Mouse (Mus musculus) kidney, embryonic 15.5 days (tissue): ENCODE results near the gene Alg2. TPM values are rescaled to one million over a fixed set of nuclear protein-coding genes. Genes with fewer than 3 reads are reported as not detected.
A peak's percentile ranks its signal among the peaks of the same experiment; 100 is the strongest.

ENCODE experiments used
- ATAC-seq: fragments of 200-750 bp; cut with Nextera tagmentation; replicated peaks from 2 replicates; pipeline ENCODE4 v1.8.0; 2017; ENCODE audit warnings: moderate TSS enrichment; ENCODE audit not compliant: low FRiP score
- H3K27ac ChIP-seq: fragments of 300-500 bp; sonication (generic); 2 replicates; pipeline ENCODE4 v1.5.1; 2015; ENCODE audit warnings: mild to moderate bottlenecking, inconsistent platforms
- H3K27me3 ChIP-seq: fragments of 300-500 bp; sonication (generic); 2 replicates; pipeline ENCODE4 v1.6.1; 2015; ENCODE audit warnings: inconsistent platforms
- H3K36me3 ChIP-seq: fragments of 300-500 bp; sonication (generic); 2 replicates; pipeline ENCODE4 v1.6.1; 2015; ENCODE audit warnings: inconsistent platforms
- H3K4me1 ChIP-seq: fragments of 300-500 bp; sonication (generic); 2 replicates; pipeline ENCODE4 v1.6.1; 2015; ENCODE audit warnings: inconsistent platforms
- H3K4me2 ChIP-seq: fragments of 300-500 bp; sonication (generic); 2 replicates; pipeline ENCODE4 v1.6.1; 2015; ENCODE audit warnings: moderate library complexity, mild to moderate bottlenecking, inconsistent platforms
- H3K4me3 ChIP-seq: fragments of 300-500 bp; sonication (generic); replicated peaks from 2 replicates; pipeline ENCODE4 v1.5.1; 2015; ENCODE audit warnings: mild to moderate bottlenecking, inconsistent platforms
- H3K9ac ChIP-seq: fragments of 300-500 bp; sonication (generic); 2 replicates; pipeline ENCODE4 v1.6.1; 2015; ENCODE audit warnings: mild to moderate bottlenecking, inconsistent platforms
- H3K9me3 ChIP-seq: fragments of 300-500 bp; sonication (generic); replicated peaks from 2 replicates; pipeline ENCODE4 v1.6.1; 2016; ENCODE audit warnings: inconsistent platforms
- WGBS: fragments of 180-500 bp; shearing (Covaris S2); methylation state at CpG from one replicate; pipeline ENCODE4 v1.1.7; 2015; ENCODE audit warnings: mixed read lengths; 5-methylcytosine and 5-hydroxymethylcytosine counted together
- polyA plus RNA-seq: library from polyadenylated mRNA; unstranded; fragments of >200 nt; fragmentation: Nextera tagmentation; extraction: Ambion mirVana; gene quantifications from 2 replicates; pipeline ENCODE4 v1.2.1, GENCODE M21; 2015

Alg2 gene
- polyA plus RNA-seq = 66.1 and 72.1 TPM in 2 replicates

GRCm38 (mm10) chr4:47473968-47474729 is at the start of gene Alg2, which contains the start of gene Sec61b:
Gene Alg2 (minus strand): TSS chr4:47474333.
Gene Sec61b (plus strand): TSS chr4:47474658.
- peaks cover 66% of the 10 kb centered on the region for H3K36me3 ChIP-seq
- under 1% methylated on average over 58 of the region's 58 CpGs for WGBS
- no peaks in the 10 kb centered on the region for H3K27me3 ChIP-seq
- peak within 1 kb of the TSS; percentile 95 for H3K4me3 ChIP-seq
- H3K4me2 ChIP-seq = peak within 1 kb of the TSS; percentile 73
- peak; percentile 97 for ATAC-seq
- H3K9ac ChIP-seq = peak within 1 kb of the TSS; percentile 90
- H3K27ac ChIP-seq = peak within 1 kb of the TSS; percentile 99
- H3K9me3 ChIP-seq = no peaks in the 10 kb centered on the region; the same call in 1 of the 2 replicates
- H3K4me1 ChIP-seq = peaks cover 25% of the 10 kb centered on the region

GRCm38 (mm10) chr4:47521884-47522605 is 47.9 kb upstream of the Alg2 start:
- 83% methylated on average over 6 of the region's 6 CpGs for WGBS
- no peaks in the 10 kb centered on the region for H3K27me3 ChIP-seq
- no peaks in the 10 kb centered on the region for H3K4me1 ChIP-seq
- H3K9me3 ChIP-seq = no peaks in the 10 kb centered on the region
- H3K4me2 ChIP-seq = no peak overlapping the region
- H3K9ac ChIP-seq = no peak overlapping the region
- no peak for ATAC-seq
- H3K4me3 ChIP-seq = no peak overlapping the region
- H3K27ac ChIP-seq = no peak overlapping the region
- no peaks in the 10 kb centered on the region for H3K36me3 ChIP-seq

- H3K9me3 ChIP-seq = no peaks in the 10 kb centered on the region
- H3K4me2 ChIP-seq = no peak overlapping the region
- ATAC-seq = no peak
- WGBS = 43% methylated on average over 4 of the region's 4 CpGs
- no peak overlapping the region for H3K9ac ChIP-seq
- H3K4me3 ChIP-seq = no peak overlapping the region
- no peaks in the 10 kb centered on the region for H3K36me3 ChIP-seq
- no peak overlapping the region for H3K27ac ChIP-seq
- no peaks in the 10 kb centered on the region for H3K4me1 ChIP-seq
- no peaks in the 10 kb centered on the region for H3K27me3 ChIP-seq
These were observed 45.9 kb upstream of the Alg2 start for GRCm38 (mm10) chr4:47520076-47520475.

- no peak for ATAC-seq
- H3K9me3 ChIP-seq = no peaks in the 10 kb centered on the region
- no peak overlapping the region for H3K27ac ChIP-seq
- H3K36me3 ChIP-seq = no peaks in the 10 kb centered on the region
- H3K27me3 ChIP-seq = no peaks in the 10 kb centered on the region
- 60% methylated on average over 12 of the region's 12 CpGs for WGBS
- H3K4me1 ChIP-seq = 0 out of 2 replicates have a peak, but pooled peaks cover 3% of the 10 kb centered on the region
- H3K9ac ChIP-seq = no peak overlapping the region
- H3K4me3 ChIP-seq = no peak overlapping the region
- H3K4me2 ChIP-seq = no peak overlapping the region
These were observed 44.5 kb upstream of the Alg2 start for GRCm38 (mm10) chr4:47518551-47519181.

- H3K36me3 ChIP-seq = no peaks in the 10 kb centered on the region
- no peaks in the 10 kb centered on the region for H3K9me3 ChIP-seq
- H3K4me3 ChIP-seq = no peak overlapping the region
- no peak for ATAC-seq
- 64% methylated on average over 10 of the region's 10 CpGs for WGBS
- no peak overlapping the region for H3K27ac ChIP-seq
- no peak overlapping the region for H3K4me2 ChIP-seq
- 0 out of 2 replicates have a peak, but pooled peaks cover 2% of the 10 kb centered on the region for H3K4me1 ChIP-seq
- H3K27me3 ChIP-seq = no peaks in the 10 kb centered on the region
- no peak overlapping the region for H3K9ac ChIP-seq
These were observed 30.8 kb upstream of the Alg2 start for GRCm38 (mm10) chr4:47504841-47505517.

GRCm38 (mm10) chr4:47503045-47503444 is 28.9 kb upstream of the Alg2 start:
- H3K9ac ChIP-seq = no peak overlapping the region
- no peak for ATAC-seq
- no peaks in the 10 kb centered on the region for H3K9me3 ChIP-seq
- H3K36me3 ChIP-seq = no peaks in the 10 kb centered on the region
- H3K27me3 ChIP-seq = no peaks in the 10 kb centered on the region
- no peak overlapping the region for H3K27ac ChIP-seq
- no peak overlapping the region for H3K4me2 ChIP-seq
- no peak overlapping the region for H3K4me3 ChIP-seq
- 0 out of 2 replicates have a peak, but pooled peaks cover 2% of the 10 kb centered on the region for H3K4me1 ChIP-seq
- WGBS = 83% methylated on average over 6 of the region's 6 CpGs

GRCm38 (mm10) chr4:47502546-47502971 is 28.4 kb upstream of the Alg2 start:
- Histone ChIP-seq H3K4me3 (no peak overlapping the region), H3K27me3 (no peaks in the 10 kb centered on the region), H3K9me3 (no peaks in the 10 kb centered on the region), H3K36me3 (no peaks in the 10 kb centered on the region), H3K9ac (no peak overlapping the region), H3K27ac (no peak overlapping the region), H3K4me1 (0 out of 2 replicates have a peak, but pooled peaks cover 2% of the 10 kb centered on the region), H3K4me2 (no peak overlapping the region)
- 30% methylated on average over 4 of the region's 4 CpGs for WGBS
- ATAC-seq = peak; percentile 60

- no peak overlapping the region for H3K9ac ChIP-seq
- H3K4me2 ChIP-seq = no peak overlapping the region
- WGBS = 72% methylated on average over 10 of the region's 10 CpGs
- no peak overlapping the region for H3K4me3 ChIP-seq
- no peaks in the 10 kb centered on the region for H3K36me3 ChIP-seq
- H3K4me1 ChIP-seq = 0 out of 2 replicates have a peak, but pooled peaks cover 2% of the 10 kb centered on the region
- H3K9me3 ChIP-seq = no peaks in the 10 kb centered on the region
- H3K27me3 ChIP-seq = no peaks in the 10 kb centered on the region
- no peak for ATAC-seq
- H3K27ac ChIP-seq = no peak overlapping the region
These were observed 25.0 kb upstream of the Alg2 start for GRCm38 (mm10) chr4:47499121-47499545.

GRCm38 (mm10) chr4:47497811-47498385 is 23.8 kb upstream of the Alg2 start:
- Histone ChIP-seq H3K4me3 (no peak overlapping the region), H3K27me3 (no peaks in the 10 kb centered on the region), H3K9ac (no peak overlapping the region), H3K4me1 (0 out of 2 replicates have a peak, but pooled peaks cover 2% of the 10 kb centered on the region), H3K36me3 (no peaks in the 10 kb centered on the region), H3K4me2 (no peak overlapping the region), H3K27ac (no peak overlapping the region), H3K9me3 (no peaks in the 10 kb centered on the region)
- ATAC-seq = no peak
- 54% methylated on average over 7 of the region's 7 CpGs for WGBS

- Histone ChIP-seq H3K4me1 (no peaks in the 10 kb centered on the region; the same call in 1 of the 2 replicates), H3K27ac (no peak overlapping the region), H3K36me3 (no peaks in the 10 kb centered on the region), H3K9me3 (no peaks in the 10 kb centered on the region), H3K9ac (no peak overlapping the region), H3K4me2 (no peak overlapping the region), H3K4me3 (no peak overlapping the region), H3K27me3 (no peaks in the 10 kb centered on the region)
- WGBS = 95% methylated on average over 2 of the region's 2 CpGs
- ATAC-seq = no peak
These were observed 20.6 kb upstream of the Alg2 start for GRCm38 (mm10) chr4:47494686-47495085.

- Histone ChIP-seq H3K4me1 (no peaks in the 10 kb centered on the region; the same call in 1 of the 2 replicates), H3K4me3 (no peak overlapping the region), H3K9me3 (no peaks in the 10 kb centered on the region), H3K27ac (no peak overlapping the region), H3K4me2 (no peak overlapping the region), H3K27me3 (no peaks in the 10 kb centered on the region), H3K9ac (no peak overlapping the region), H3K36me3 (no peaks in the 10 kb centered on the region)
- WGBS = 61% methylated on average over 1 of the region's 1 CpGs
- ATAC-seq = no peak
These were observed 20.0 kb upstream of the Alg2 start for GRCm38 (mm10) chr4:47494137-47494536.
